Mouse (Mus musculus): ENCODE measurements around the gene Sp1. TPM values are rescaled to one million over a fixed set of nuclear protein-coding genes. Genes with fewer than 3 reads are reported as not detected.

Sp1 gene
- polyA plus RNA-seq, 1 experiment from 2014 or later, result 16.9 TPM

DNA sequence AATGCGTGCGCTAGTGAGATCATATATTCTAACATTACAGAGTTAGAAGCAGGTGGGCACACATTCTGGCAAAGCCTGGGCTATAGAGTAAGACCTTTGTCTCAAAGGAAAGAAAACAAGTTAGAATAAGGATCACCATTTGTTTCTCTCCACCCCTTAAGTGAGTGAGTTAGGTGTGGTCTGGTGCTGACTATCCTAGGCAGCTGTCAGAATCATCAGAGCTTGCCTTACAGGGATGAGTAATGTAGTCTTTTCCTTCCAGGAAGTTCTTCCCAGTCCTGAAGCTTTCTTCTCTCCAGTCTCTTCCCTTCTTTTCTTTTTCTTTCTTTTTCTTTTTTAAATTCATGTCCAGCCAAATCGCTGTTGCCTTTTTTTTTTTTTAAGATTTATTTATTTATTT is 3.7 kb upstream of the Sp1 start:
- Histone ChIP-seq H3K9me3 (ENCODE audit: control insufficient read depth, low read depth, low read length) (no peaks in the 10 kb centered on the region), H3K9ac (replicated peaks; ENCODE audit: low read depth, low read length) (no peak overlapping the region), H3K27ac (ENCODE audit: low read length) (no peak overlapping the region), H3K4me2 (replicated peaks; ENCODE audit: low read depth, low read length) (no peak overlapping the region), H3K27me3 (ENCODE audit: control insufficient read depth, insufficient read depth, low read length) (no peaks in the 10 kb centered on the region), H3K4me3 (ENCODE audit: low read depth, low read length) (no peak overlapping the region), H3K36me3 (ENCODE audit: control insufficient read depth, insufficient read depth, low read length) (no peaks in the 10 kb centered on the region), H3K4me1 (ENCODE audit: control insufficient read depth, insufficient read depth, low read length) (peaks cover 10% of the 10 kb centered on the region; the same call in 1 of the 2 replicates)
- WGBS, result 93% methylated on average over 3 of the region's 3 CpGs
- ATAC-seq (ENCODE audit: insufficient number of reproducible peaks, insufficient read depth, low FRiP score, low read depth), result no peak

DNA sequence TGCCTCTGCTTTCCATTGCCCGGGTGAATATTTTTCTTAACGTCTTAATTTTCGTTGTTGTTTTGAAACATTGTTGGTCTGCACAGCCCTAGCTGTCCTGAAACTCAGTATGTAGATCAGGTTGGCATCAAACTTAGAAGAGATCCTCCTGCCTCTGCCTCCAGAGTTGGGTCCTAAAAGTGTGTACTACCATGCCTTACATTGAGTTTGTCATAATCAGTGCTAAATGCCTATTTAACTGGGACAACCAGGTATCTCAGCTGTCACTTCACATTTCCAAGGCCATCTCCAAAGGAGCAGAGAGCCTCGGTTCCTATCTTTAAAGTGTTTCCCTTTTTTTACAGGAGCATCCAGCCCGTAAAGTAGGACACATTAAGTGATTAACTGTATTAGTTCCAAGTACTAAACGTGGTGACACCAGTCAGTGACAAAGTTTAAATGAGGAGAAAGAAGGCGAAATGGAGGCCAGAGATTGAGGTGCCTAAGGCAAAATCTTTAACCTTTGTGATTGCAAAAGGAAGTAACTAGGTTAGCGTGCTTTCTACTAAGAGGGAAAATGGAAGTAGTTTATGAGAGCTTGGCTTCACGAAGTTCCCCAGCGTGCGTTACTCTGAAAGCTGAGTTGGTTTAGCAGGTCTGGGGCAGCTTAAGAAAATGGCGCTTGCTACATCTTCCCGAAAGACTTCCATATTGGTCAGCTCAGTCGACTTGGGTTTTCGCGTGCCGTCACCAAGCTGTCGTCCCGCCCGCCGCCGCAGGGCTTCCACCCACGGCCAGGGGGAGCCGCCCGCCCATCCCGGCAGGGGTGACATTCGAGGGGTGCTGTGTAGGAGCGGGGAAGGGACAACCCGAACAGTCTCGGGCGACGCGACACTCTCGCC is 1.1 kb upstream of the Sp1 start:
- no peak; the same call in 1 of the 2 replicates for ATAC-seq (ENCODE audit: insufficient number of reproducible peaks, insufficient read depth, low FRiP score, low read depth)
- Histone ChIP-seq H3K4me1 (ENCODE audit: control insufficient read depth, insufficient read depth, low read length) (peaks cover 19% of the 10 kb centered on the region), H3K9ac (replicated peaks; ENCODE audit: low read depth, low read length) (peak overlapping the region; percentile 60), H3K27ac (ENCODE audit: low read length) (peak overlapping the region; percentile 99), H3K27me3 (ENCODE audit: control insufficient read depth, insufficient read depth, low read length) (no peaks in the 10 kb centered on the region), H3K4me2 (replicated peaks; ENCODE audit: low read depth, low read length) (peak overlapping the region; percentile 50), H3K36me3 (ENCODE audit: control insufficient read depth, insufficient read depth, low read length) (peaks cover 20% of the 10 kb centered on the region), H3K9me3 (ENCODE audit: control insufficient read depth, low read depth, low read length) (no peaks in the 10 kb centered on the region), H3K4me3 (ENCODE audit: low read depth, low read length) (peak overlapping the region; percentile 40)
- WGBS, result 16% methylated on average over 34 of the region's 34 CpGs

DNA sequence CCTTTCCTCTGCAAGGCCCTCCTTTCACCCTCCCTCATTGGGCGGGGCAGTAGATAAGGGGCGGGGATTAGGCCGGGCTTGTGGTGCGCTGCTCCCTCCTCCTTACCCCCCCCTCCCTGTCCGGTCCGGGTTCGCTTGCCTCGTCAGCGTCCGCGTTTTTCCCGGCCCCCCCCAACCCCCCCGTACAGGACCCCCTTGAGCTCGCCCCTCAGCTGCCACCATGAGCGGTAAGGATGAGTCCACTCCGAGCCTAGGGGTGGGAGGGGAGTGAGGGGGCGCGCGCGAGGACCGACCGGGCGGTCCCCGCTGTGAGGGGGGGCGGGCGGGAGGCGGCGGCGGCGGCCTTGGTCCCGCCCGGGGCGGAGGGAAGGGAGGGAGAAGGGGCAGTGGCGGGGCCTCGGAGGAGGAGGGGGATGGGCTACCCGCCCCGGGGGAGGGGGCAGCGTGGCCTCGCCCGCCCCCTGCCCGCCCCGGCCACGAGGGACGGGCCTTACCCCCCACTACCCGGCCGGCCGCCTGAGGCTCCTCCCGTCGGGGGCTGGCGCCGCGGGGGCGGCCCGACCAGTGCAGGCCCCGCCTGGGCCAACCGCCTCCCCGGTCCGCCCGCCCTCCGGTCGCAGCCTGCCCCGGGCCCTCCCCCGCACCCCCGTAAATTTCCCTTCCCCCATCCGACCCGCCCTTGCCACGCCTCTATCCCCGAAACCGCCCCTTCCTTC is 411 bp downstream of the Sp1 start:
- 1% methylated on average over 44 of the region's 69 CpGs for WGBS
- ATAC-seq (ENCODE audit: insufficient number of reproducible peaks, insufficient read depth, low FRiP score, low read depth), result peak; percentile 39
- Histone ChIP-seq H3K9me3 (ENCODE audit: control insufficient read depth, low read depth, low read length) (no peaks in the 10 kb centered on the region), H3K27ac (ENCODE audit: low read length) (peak overlapping the region; percentile 99), H3K9ac (replicated peaks; ENCODE audit: low read depth, low read length) (peak overlapping the region; percentile 85), H3K4me2 (replicated peaks; ENCODE audit: low read depth, low read length) (peak overlapping the region; percentile 36), H3K36me3 (ENCODE audit: control insufficient read depth, insufficient read depth, low read length) (peaks cover 27% of the 10 kb centered on the region), H3K4me1 (ENCODE audit: control insufficient read depth, insufficient read depth, low read length) (peaks cover 17% of the 10 kb centered on the region), H3K27me3 (ENCODE audit: control insufficient read depth, insufficient read depth, low read length) (no peaks in the 10 kb centered on the region), H3K4me3 (ENCODE audit: low read depth, low read length) (peak overlapping the region; percentile 75)

DNA sequence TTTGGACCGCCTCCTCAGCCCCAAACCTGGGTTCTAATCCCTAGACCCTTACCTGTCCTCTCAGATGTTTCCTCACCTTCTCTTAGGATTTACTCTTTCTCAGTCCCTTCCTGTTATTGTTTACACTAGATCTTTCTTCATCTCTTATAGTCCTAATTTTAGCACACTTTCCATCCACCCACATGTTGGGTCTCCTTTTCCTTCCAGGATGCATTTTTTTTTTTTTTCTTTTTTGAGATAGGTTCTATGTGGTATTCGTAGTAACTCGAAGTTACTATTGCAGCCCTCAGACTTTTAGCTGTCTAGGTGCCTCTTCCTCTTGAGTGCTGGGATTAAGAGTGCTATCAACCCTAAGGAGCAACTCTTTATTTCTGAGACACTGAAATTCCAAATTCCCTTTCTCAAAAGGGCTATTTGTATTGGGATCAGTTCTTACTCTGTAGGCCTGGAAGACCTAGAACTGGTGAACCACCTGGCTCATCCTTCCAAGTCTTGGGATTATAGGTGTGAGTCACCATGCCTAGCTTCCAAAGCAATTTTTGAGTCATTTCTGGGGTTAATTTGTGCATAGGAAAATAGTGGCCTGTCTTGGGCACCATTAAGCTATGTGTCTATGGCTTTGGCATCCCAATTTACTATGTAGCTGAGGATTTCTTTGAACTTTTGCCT is 1.1 kb downstream of the Sp1 start:
- Histone ChIP-seq H3K27ac (ENCODE audit: low read length) (peak overlapping the region; percentile 99), H3K4me1 (ENCODE audit: control insufficient read depth, insufficient read depth, low read length) (peaks cover 17% of the 10 kb centered on the region), H3K4me2 (replicated peaks; ENCODE audit: low read depth, low read length) (peak overlapping the region; percentile 36), H3K4me3 (ENCODE audit: low read depth, low read length) (peak overlapping the region; percentile 75), H3K27me3 (ENCODE audit: control insufficient read depth, insufficient read depth, low read length) (no peaks in the 10 kb centered on the region), H3K9ac (replicated peaks; ENCODE audit: low read depth, low read length) (peak overlapping the region; percentile 85; the same call in 1 of the 2 replicates), H3K36me3 (ENCODE audit: control insufficient read depth, insufficient read depth, low read length) (peaks cover 33% of the 10 kb centered on the region), H3K9me3 (ENCODE audit: control insufficient read depth, low read depth, low read length) (no peaks in the 10 kb centered on the region)
- no peak for ATAC-seq (ENCODE audit: insufficient number of reproducible peaks, insufficient read depth, low FRiP score, low read depth)
- 14% methylated on average over 3 of the region's 3 CpGs for WGBS

DNA sequence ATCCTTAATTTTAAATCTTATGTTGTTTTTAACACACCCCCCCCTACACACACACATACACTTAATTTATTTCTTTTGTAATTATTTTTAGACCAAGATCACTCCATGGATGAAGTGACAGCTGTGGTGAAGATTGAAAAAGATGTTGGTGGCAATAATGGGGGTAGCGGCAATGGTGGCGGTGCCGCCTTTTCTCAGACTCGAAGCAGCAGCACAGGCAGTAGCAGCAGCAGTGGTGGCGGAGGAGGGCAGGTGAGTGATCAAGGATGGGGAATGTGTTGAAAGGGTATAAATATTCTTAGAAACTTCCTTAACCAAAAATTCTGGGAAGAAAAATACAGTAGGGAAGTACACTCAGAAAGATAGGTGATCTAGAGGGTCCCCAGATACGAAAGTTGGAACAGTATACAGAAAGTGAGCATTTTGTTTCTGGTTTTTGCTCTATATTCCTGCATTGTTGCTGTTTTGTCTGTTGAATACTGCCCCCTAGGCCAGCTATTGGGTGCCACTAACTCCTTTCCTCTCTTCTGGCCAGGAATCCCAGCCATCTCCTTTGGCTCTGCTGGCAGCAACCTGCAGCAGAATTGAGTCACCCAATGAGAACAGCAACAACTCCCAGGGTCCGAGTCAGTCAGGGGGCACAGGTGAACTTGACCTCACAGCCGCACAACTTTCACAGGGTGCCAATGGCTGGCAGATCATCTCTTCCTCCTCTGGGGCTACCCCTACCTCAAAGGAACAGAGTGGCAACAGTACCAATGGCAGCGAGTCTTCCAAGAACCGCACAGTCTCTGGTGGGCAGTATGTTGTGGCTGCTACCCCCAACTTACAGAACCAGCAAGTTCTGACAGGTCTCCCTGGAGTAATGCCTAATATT is 2.0 kb downstream of the Sp1 start:
- Histone ChIP-seq H3K36me3 (ENCODE audit: control insufficient read depth, insufficient read depth, low read length) (peaks cover 37% of the 10 kb centered on the region), H3K9me3 (ENCODE audit: control insufficient read depth, low read depth, low read length) (no peaks in the 10 kb centered on the region), H3K27me3 (ENCODE audit: control insufficient read depth, insufficient read depth, low read length) (no peaks in the 10 kb centered on the region)

DNA sequence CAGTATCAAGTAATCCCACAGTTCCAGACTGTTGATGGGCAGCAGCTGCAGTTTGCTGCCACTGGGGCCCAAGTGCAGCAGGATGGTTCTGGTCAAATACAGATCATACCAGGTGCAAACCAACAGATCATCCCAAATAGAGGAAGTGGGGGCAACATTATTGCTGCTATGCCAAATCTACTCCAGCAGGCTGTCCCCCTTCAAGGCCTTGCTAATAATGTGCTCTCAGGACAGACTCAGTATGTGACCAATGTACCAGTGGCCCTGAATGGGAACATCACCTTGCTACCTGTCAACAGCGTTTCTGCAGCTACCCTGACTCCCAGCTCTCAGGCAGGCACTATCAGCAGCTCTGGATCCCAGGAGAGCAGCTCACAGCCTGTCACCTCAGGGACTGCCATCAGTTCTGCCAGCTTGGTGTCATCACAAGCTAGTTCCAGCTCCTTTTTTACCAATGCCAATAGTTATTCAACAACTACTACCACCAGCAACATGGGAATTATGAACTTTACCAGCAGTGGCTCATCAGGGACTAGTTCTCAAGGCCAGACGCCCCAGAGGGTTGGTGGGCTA is 2.7 kb downstream of the Sp1 start:
- Histone ChIP-seq H3K27ac (ENCODE audit: low read length) (no peak overlapping the region), H3K9ac (replicated peaks; ENCODE audit: low read depth, low read length) (no peak overlapping the region), H3K4me3 (ENCODE audit: low read depth, low read length) (no peak overlapping the region), H3K4me1 (ENCODE audit: control insufficient read depth, insufficient read depth, low read length) (peaks cover 17% of the 10 kb centered on the region), H3K36me3 (ENCODE audit: control insufficient read depth, insufficient read depth, low read length) (peaks cover 39% of the 10 kb centered on the region), H3K9me3 (ENCODE audit: control insufficient read depth, low read depth, low read length) (no peaks in the 10 kb centered on the region), H3K27me3 (ENCODE audit: control insufficient read depth, insufficient read depth, low read length) (no peaks in the 10 kb centered on the region), H3K4me2 (replicated peaks; ENCODE audit: low read depth, low read length) (no peak overlapping the region)
- no peak for ATAC-seq (ENCODE audit: insufficient number of reproducible peaks, insufficient read depth, low FRiP score, low read depth)
- 65% methylated on average over 2 of the region's 2 CpGs for WGBS

More for the DNA sequence above, 2.0 kb downstream of the Sp1 start:
- no peak for ATAC-seq (ENCODE audit: insufficient number of reproducible peaks, insufficient read depth, low FRiP score, low read depth)
- H3K4me1 ChIP-seq (ENCODE audit: control insufficient read depth, insufficient read depth, low read length), result peaks cover 17% of the 10 kb centered on the region
- H3K9ac ChIP-seq (replicated peaks; ENCODE audit: low read depth, low read length), result no peak overlapping the region
- no peak overlapping the region for H3K4me2 ChIP-seq (replicated peaks; ENCODE audit: low read depth, low read length)
- 91% methylated on average over 10 of the region's 10 CpGs for WGBS
- H3K27ac ChIP-seq (ENCODE audit: low read length), result no peak overlapping the region
- no peak overlapping the region for H3K4me3 ChIP-seq (ENCODE audit: low read depth, low read length)

DNA sequence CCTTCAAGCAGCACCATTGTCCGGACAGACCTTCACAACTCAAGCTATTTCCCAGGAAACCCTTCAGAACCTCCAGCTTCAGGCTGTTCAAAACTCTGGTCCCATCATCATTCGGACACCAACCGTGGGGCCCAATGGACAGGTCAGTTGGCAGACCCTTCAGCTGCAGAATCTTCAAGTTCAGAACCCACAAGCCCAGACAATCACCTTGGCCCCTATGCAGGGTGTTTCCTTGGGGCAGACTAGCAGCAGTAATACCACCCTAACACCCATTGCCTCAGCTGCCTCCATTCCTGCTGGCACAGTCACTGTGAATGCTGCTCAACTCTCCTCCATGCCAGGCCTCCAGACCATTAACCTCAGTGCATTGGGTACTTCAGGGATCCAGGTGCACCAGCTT is 3.3 kb downstream of the Sp1 start:
- Histone ChIP-seq H3K36me3 (ENCODE audit: control insufficient read depth, insufficient read depth, low read length) (peaks cover 44% of the 10 kb centered on the region), H3K4me1 (ENCODE audit: control insufficient read depth, insufficient read depth, low read length) (peaks cover 17% of the 10 kb centered on the region), H3K27ac (ENCODE audit: low read length) (no peak overlapping the region), H3K27me3 (ENCODE audit: control insufficient read depth, insufficient read depth, low read length) (no peaks in the 10 kb centered on the region), H3K4me2 (replicated peaks; ENCODE audit: low read depth, low read length) (no peak overlapping the region; the same call in 1 of the 2 replicates), H3K9ac (replicated peaks; ENCODE audit: low read depth, low read length) (no peak overlapping the region), H3K9me3 (ENCODE audit: control insufficient read depth, low read depth, low read length) (no peaks in the 10 kb centered on the region), H3K4me3 (ENCODE audit: low read depth, low read length) (no peak overlapping the region)
- no peak for ATAC-seq (ENCODE audit: insufficient number of reproducible peaks, insufficient read depth, low FRiP score, low read depth)
- 99% methylated on average over 3 of the region's 3 CpGs for WGBS

All from stomach, embryonic 14.5 days (tissue).